Mouse (Mus musculus): ENCODE measurements around the gene Dnaja3.
A peak's percentile ranks its signal among the peaks of the same experiment; 100 is the strongest.
"Not testable (repeated sequence)": the region's sequence is repeated elsewhere in the genome, so short reads cannot be mapped to it uniquely, and the experiment has no call there.

Gene Dnaja3

DNA sequence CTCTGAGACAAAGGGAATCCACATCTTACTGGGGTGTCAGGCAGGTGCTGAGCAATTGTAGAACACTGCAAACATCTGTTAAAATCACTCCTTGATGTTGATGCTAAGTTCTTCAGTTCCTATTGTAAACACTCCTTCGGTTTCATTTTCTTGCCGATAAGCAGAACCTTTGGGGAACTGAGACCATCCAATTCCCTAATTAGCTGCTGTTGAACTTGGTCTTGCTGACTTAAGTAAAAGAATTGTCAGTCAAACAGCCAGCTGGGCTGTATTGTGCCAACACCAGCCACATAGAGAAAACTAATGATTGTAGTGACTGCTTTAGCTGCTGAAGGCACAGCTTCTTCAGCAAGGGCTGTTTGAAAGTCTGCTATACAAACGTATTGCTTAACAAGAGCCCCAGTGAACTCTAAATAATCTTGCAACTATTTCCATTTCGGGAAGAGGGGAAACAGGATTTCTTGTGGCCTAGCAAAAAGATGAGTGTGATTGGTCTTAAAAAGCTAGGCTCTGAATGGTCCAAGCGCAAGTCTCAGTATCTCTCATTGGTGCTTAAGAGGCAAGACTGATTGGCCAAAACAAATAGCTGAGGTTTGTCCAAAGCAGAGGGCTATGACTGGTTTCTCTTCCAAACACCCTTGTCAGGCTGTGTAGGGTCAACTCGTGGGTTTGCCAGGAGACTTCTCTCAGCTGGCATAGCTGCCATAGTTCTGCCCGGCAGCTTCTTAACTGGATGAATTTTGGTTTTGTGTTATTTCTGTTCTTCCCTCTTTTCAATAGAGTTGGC is 82.5 kb downstream of the Dnaja3 start:
- DNase-seq (ENCODE audit: low spot score in 2 of 2) = no peak

DNA sequence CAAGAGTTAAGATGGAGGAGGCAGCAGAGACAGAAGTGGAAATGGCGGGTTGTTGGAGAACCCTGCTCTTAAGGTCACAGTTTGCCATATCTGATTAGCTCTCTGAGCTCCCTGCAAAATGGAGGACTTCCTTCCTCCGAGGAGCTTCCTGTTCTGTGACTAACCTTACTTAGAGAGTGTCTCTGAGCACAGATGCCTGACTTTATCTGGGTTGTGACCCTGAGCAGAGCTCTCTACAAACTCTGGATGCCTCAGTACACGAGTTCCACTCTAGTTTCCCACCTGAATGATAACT is 83.1 kb downstream of the Dnaja3 start:
- DNase-seq (ENCODE audit: low spot score in 2 of 2) = no peak

DNA sequence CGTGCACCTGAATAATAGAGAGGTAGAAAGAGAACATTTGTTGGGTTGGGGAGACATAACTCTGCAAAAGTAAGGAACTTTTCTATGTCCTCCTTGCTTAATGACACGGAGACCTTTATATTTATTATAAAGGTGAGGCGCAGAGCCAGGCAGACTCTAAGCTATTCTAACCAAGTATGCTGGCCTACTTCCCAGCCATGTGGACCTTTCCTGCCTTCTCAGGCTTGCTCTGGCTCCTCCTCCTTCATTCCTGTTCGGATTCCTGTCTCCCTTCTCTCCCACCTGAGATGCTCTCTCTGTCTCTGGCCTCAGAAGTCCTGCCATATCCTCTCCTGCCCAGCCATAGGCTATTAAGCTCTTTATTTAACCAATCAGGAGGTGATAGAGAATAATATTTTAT is 85.5 kb downstream of the Dnaja3 start:
- DNase-seq (ENCODE audit: low spot score in 2 of 2) = no peak

DNA sequence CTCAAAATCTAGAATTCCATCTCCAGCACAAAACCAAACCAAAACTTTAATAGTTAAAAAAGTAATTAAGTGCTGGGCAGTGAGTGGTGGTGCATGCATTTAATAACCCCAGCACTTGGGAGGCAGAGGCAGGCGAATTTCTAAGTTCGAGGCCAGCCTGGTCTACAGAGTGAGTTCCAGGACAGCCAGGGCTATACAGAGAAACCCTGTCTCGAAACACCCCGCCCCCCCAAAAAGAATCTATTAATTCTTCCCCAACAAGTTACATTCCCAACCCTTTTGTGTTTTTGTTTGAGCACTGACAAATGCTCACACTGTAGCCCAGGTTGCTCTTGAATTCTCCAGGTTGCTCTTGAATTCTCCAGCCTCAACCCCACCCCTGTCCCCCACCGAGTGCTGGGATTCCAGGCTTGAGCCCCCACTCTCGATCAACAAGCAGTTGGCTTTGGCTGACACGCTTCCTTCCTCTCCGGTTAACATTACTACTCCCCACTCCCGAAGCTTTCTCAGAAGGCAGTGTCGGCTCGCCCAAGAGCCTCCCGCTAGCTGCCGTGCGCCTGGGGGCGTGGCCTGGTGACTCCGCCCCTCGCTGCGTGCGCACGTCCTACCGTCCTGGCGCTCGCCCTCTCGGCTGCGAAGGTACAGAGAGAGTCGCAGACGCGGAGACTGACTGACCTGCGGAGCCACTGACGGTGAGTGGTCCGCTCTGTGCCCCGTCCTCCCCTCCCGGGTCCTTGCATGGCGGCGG is 86.2 kb downstream of the Dnaja3 start, which contains the start of gene Hmox2:
Hmox2 (plus strand) TSS at position 582 of the 748 bp plus-strand sequence.
- peak; percentile 81 to 93 for DNase-seq (ENCODE audit: low spot score in 2 of 2)

DNA sequence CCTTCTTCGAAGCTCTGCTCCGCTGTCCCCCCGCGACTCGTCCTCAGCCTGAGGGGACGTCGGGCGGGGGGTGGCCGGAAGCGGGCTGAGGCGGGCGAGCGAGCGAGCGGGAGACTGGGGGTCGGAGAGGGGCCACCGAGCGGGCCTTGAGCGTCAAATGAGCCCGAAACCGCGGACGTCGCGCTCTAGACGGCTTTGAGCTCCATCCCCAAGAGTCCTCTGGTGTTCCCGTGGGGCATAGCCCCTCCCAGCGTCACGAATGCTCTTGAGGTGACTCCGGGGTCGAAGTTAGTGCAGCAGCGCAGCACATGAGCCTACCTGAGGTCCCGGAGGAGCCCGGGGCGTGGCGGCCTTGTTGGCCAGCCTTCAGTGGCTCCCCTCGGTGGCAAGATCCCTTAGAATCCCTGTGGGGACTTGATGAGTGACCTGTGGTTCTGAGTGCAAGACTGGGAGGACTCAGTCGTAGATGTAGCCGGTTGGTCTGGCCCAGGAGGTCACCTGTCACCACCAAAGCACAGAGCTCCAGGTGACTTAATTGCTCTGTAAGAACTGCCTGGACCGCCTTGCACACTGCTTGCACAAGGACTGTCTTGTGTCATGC is 86.8 kb downstream of the Dnaja3 start:
- no peak for DNase-seq (ENCODE audit: low spot score in 2 of 2)

DNA sequence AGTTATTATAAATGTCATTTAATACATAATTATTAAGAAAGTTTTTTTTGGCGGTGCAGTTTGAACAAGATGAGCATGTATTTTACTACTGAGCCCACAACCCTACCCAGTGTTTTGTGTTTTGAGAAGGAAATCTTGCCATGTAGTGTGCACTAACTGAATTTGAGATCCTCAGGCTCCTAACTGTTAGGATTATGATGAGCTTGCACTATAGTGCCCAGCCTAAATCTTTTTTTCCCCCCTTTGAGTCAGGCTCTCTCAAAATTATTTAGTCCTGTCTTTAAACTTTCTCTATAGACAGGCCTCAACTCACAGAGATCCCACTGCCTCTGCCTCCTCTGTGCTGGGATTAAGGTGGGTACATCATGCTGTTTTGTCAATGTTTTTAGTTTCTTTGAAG is 87.7 kb downstream of the Dnaja3 start:
- DNase-seq (ENCODE audit: low spot score in 2 of 2) = no peak

DNA sequence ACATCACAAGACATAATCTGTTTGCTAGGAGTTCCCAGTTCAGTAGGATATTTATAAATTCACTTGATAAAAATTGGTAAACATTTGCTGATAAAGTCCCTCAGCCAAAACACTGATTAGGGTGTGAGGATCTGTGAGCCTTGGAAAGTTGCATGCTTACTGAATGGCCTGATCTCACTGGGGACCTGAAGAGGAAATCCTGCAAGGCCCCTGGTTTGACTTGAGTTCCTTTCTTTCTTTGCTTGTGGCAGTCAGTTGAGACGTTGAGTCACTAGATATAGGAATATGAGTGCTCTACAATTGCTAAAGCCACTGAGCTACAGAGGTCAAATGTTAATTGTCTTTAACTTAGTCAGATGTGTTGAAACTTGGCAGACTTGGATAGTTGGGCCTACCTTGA is 88.2 kb downstream of the Dnaja3 start:
- DNase-seq (ENCODE audit: low spot score in 2 of 2) = no peak

DNA sequence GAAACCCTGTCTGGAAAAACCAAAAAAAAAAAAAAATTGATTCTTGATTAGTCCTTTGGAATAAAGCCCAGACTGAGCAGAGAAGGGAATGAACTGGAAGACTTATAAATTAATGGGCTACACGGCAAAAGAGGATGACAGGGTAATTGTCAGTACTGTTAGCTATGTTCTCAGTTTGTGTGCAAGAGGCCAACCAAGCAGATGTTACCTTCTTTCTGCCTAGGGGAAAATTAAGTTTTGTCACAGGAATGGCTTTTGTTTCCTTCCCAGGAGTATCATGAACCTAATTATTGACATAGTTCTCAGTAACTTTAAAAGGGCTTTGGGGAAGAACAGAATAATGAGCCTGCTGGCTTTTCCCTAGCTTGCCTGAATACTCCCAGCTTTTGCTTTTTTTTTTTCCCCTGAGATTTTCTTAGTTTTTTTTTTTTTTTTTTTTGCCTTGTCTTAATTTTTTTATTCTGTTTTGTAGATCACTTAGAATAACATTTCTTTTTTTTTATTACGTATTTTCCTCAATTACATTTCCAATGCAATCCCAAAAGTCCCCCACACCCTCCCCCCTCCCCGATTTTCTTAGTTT is 91.1 kb downstream of the Dnaja3 start:
- DNase-seq (ENCODE audit: low spot score in 2 of 2) = no peak

DNA sequence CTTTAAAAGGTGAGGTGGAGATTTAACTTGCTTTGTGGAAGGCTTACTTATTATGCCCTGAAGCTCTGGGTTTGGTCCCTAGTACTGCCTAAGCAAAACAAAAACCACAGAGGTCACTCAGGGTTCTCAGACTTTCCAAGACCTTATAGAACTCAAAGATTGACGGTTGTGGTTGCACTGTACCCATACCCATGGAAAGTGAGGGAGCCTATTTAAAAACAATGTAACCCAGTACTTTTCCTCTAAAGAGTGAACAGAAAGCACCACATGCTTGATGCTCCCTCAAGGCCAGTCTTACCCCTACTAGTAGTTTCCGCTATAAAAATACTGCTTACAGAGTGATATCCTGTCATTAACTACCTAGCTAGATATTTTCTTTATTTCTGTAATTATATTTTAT is 96.5 kb downstream of the Dnaja3 start:
- DNase-seq (ENCODE audit: low spot score in 2 of 2) = no peak

DNA sequence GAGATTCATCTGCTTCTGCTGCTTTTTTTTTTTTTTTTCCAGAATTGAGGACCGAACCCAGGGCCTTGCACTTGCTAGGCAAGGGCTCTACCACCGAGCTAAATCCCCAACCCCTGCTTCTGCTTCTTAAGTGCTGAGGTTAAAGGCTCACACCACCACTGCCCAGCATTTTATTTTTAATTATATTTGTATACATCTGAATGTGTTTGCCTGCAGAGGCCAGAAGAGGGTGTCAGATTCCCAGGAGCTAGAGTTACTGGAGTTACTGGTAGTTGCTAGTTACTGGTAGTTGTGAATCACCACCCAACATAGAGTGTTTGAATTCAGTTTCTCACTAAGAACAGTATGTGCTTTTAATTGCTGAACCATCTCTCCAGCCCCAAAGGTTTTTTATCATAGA is 100.2 kb downstream of the Dnaja3 start:
- no peak for DNase-seq (ENCODE audit: low spot score in 2 of 2)

DNA sequence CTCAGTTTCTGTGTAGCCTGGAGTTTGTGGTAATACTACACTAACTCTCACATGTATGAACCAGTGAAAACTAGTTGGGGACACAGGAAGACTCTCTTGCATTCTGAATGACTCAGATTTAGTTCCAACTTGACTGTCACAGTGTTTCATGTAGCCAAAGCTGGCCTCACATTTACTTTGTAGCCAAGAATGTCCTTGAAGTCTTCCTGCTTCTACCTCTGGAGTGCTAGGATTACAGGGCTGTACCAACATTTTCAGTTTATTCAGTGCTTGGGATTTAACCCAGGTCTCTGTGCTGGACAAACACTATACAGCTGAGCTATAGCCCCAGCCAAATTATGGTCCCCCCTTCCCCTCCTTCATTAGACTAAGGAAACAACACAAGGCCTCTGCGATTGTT is 102.4 kb downstream of the Dnaja3 start:
- DNase-seq (ENCODE audit: low spot score in 2 of 2) = no peak

DNA sequence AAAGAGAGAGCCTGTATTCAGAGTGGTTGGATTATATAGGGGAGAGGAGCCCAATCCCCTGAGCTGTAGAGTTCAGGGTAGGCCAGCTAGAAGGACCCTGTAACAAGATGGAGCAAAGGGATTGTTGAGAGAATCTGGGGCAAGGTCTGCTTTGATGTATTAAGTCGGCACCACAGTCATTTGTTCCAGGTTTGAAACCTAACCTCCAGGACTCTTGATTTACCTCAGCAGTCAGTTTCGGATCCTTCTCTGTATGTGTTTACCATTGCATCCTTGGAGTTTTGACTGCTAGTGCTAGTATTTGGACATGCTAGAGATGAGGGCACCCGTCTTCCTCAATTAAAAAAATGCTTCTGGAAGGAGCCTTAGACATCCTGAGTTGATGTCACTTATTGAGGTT is 112.4 kb downstream of the Dnaja3 start:
- DNase-seq (ENCODE audit: low spot score in 2 of 2) = no peak

DNA sequence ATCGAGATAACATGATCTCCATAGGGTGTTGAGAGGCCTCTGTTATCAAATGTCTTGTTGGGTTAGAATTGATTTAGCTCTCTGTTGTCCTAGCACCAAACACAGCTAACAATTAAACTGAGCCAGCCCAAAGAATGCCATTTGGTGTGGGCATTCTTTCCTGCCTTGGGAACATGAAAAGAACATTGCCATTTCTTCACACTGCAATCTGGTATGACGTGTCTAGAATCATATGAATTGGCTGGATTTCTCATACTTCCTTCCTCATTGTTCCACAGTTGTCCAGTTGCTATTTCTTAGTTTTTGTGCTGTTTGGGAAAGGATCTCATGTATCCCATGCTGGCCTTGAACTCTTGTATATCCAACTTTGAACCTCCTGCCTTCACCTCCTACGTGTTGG is 114.3 kb downstream of the Dnaja3 start:
- DNase-seq (ENCODE audit: low spot score in 2 of 2) = no peak

DNA sequence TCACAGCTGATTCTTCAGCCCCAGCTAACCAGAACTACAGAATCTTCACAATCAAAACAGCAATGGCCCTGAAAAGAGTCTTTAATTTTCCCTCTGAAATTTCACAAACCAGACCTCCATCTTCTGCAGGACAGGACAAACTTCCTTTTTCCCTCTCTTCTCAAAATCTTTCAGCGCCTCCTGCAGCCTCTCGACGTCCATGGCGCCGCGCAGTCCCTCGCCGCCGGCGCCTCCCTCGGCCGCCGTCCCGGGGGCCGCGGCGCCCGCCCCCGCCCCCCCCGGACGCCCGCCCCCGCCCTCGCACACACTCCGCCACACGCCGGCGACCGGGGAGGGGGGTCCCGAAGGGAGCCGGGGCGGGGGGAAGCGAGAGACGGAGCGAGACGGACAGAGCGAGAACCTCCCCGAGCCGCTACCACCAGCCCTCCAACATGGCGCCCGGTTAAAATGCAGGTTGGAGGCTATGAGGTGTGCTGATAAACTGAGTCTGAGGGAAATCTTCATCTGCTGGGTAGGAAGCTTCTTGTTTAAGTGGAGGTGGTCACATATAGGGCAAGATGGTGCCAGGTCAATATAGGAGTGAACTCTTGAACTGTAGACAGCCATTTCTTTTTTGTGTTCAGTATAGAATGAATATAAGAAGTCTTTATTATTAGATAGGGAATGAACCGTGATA is 117.0 kb downstream of the Dnaja3 start:
- not testable (repeated sequence) for DNase-seq (ENCODE audit: low spot score in 2 of 2)
